In the genomic region with DNA sequence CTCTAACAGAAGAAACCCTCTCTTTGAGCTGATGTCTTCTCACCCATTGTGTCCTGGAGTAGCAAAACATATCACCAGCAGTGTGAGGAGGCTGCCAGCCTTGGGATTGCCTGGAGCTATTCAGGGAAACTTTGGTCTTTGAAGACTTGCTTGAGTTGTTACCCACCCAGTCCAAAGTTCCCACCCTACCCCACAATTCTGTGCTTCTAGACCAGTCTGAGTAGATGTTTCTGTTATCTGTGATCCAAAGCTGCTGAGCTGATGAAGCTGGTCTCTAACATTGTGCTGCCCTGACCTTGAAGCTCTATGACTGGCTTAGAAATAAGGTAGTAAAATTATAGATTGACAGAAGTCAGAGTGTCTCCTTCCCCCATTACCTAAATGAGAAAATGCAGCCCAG, we compare ENCODE assay signal across 33 mouse cellular contexts.
"Had no signal": no experiment of that assay in that cellular context is flagged by ENCODE, and none has a peak within 500 bp of the region (broad histone marks: within the 10 kb centered on the region; RNA-seq: fewer than 3 reads in every experiment).

No protein-coding gene starts in this region.

- H3K27ac ChIP-seq: heart, embryonic 10.5 days; heart, embryonic 13.5 days; heart, embryonic 15.5 days; hindbrain, embryonic 10.5 days; hindbrain, embryonic 12.5 days; hindbrain, embryonic 13.5 days; hindbrain, embryonic 14.5 days; hindbrain, embryonic 15.5 days; hindbrain, postnatal 0 days; kidney, embryonic 15.5 days; kidney, postnatal 0 days; layer of hippocampus, adult 2 months; left cerebral cortex, adult 2 months had no signal

- H3K4me1 ChIP-seq: heart, embryonic 10.5 days; heart, embryonic 12.5 days; heart, embryonic 13.5 days; heart, embryonic 15.5 days; hindbrain, embryonic 10.5 days; hindbrain, embryonic 15.5 days; kidney, embryonic 15.5 days had no signal

- H3K9me3 ChIP-seq: heart, embryonic 15.5 days; hindbrain, embryonic 10.5 days; hindbrain, embryonic 12.5 days; hindbrain, embryonic 15.5 days; kidney, embryonic 15.5 days had no signal

- H3K9ac ChIP-seq: heart, embryonic 12.5 days; heart, embryonic 13.5 days; heart, embryonic 15.5 days; hindbrain, embryonic 12.5 days; hindbrain, embryonic 13.5 days; hindbrain, embryonic 14.5 days; hindbrain, embryonic 15.5 days; kidney, embryonic 15.5 days had no signal

- ATAC-seq: hindbrain, embryonic 16.5 days; hindbrain, postnatal 0 days; inflammation-experienced regulatory T-cells, adult 6 months had no signal

- H3K27me3 ChIP-seq: heart, embryonic 12.5 days; heart, embryonic 13.5 days; heart, embryonic 15.5 days; hindbrain, embryonic 12.5 days; hindbrain, embryonic 13.5 days; hindbrain, embryonic 15.5 days; kidney, embryonic 15.5 days had no signal

- H3K4me3 ChIP-seq: heart, embryonic 10.5 days; heart, embryonic 12.5 days; heart, embryonic 13.5 days; heart, embryonic 15.5 days; hindbrain, embryonic 10.5 days; hindbrain, embryonic 12.5 days; hindbrain, embryonic 13.5 days; hindbrain, embryonic 15.5 days; kidney, embryonic 15.5 days; layer of hippocampus, adult 2 months; left cerebral cortex, adult 2 months had no signal

- DNase-seq: heart, postnatal 10 days; heart, postnatal 14 days; heart, postnatal 36 days; heart, postnatal 4 days; kidney, adult 11 months; kidney, adult 18-20 months; kidney, adult 2 months; kidney, adult 8-10 months; kidney, adult 9 months; kidney, postnatal 10 days; kidney, postnatal 14 days; kidney, postnatal 25 days; kidney, postnatal 36 days; kidney, postnatal 4 days; layer of hippocampus, adult 9-11 months; layer of hippocampus, postnatal 36 days had no signal

- H3K4me2 ChIP-seq: heart, embryonic 11.5 days; heart, embryonic 12.5 days; heart, embryonic 13.5 days; heart, embryonic 15.5 days; hindbrain, embryonic 12.5 days; hindbrain, embryonic 13.5 days; hindbrain, embryonic 14.5 days; hindbrain, embryonic 15.5 days; kidney, embryonic 15.5 days had no signal

- H3K36me3 ChIP-seq: heart, embryonic 10.5 days; heart, embryonic 12.5 days; heart, embryonic 13.5 days; heart, embryonic 15.5 days; hindbrain, embryonic 10.5 days; hindbrain, embryonic 12.5 days; hindbrain, embryonic 13.5 days; hindbrain, embryonic 15.5 days; kidney, embryonic 15.5 days had no signal
